Mouse (Mus musculus): ENCODE results near the gene Usmg5.

- TF ChIP-seq CTCF (IDR thresholded peaks at IDR 0.05; ENCODE audit: borderline replicate concordance, extremely low read depth, insufficient read depth, insufficient read length) (no peak), POLR2A (IDR thresholded peaks at IDR 0.05; ENCODE audit: borderline replicate concordance, extremely low read depth, insufficient read depth, insufficient read length, poor library complexity, severe bottlenecking) (no peak)
These were observed 55.5 kb downstream of the Usmg5 start for GRCm38 (mm10) chr19:47034916-47035315.

All from brain, embryonic 14.5 days (tissue).